Mouse (Mus musculus) hindbrain, embryonic 13.5 days (tissue): Measurements from ENCODE around the gene 9530077C05Rik. TPM values are rescaled to one million over a fixed set of nuclear protein-coding genes. Genes with fewer than 3 reads are reported as not detected.
"Not testable (repeated sequence)": the region's sequence is repeated elsewhere in the genome, so short reads cannot be mapped to it uniquely, and the experiment has no call there.

Experiments
- ATAC-seq: fragments of 200-750 bp; cut with Nextera tagmentation; 2 replicates; pipeline ENCODE4 v1.8.0; 2017; ENCODE audit warnings: moderate TSS enrichment; ENCODE audit not compliant: low FRiP score
- H3K27ac ChIP-seq: fragments of 300-500 bp; sonication (generic); 2 replicates; pipeline ENCODE4 v1.5.1; 2015; ENCODE audit warnings: inconsistent platforms, mild to moderate bottlenecking, moderate library complexity
- H3K27me3 ChIP-seq: fragments of 300-500 bp; sonication (generic); 2 replicates; pipeline ENCODE4 v1.6.1; 2015; ENCODE audit warnings: mild to moderate bottlenecking, inconsistent platforms
- H3K36me3 ChIP-seq: fragments of 300-500 bp; sonication (generic); 2 replicates; pipeline ENCODE4 v1.6.1; 2015; ENCODE audit warnings: mild to moderate bottlenecking, inconsistent platforms
- H3K4me1 ChIP-seq: fragments of 300-500 bp; sonication (generic); replicated peaks from 2 replicates; pipeline ENCODE4 v1.6.1; 2015; ENCODE audit warnings: inconsistent platforms
- H3K4me2 ChIP-seq: fragments of 300-500 bp; sonication (generic); 2 replicates; pipeline ENCODE4 v1.6.1; 2015; ENCODE audit warnings: inconsistent platforms, mild to moderate bottlenecking, moderate library complexity
- H3K4me3 ChIP-seq: fragments of 300-500 bp; sonication (generic); 2 replicates; pipeline ENCODE4 v1.5.1; 2015; ENCODE audit warnings: mild to moderate bottlenecking, inconsistent platforms
- H3K9ac ChIP-seq: fragments of 300-500 bp; sonication (generic); 2 replicates; pipeline ENCODE4 v1.6.1; 2015; ENCODE audit warnings: mild to moderate bottlenecking, inconsistent platforms
- H3K9me3 ChIP-seq: fragments of 300-500 bp; sonication (generic); 2 replicates; pipeline ENCODE4 v1.6.1; 2016; ENCODE audit warnings: inconsistent platforms
- WGBS: fragments of 180-500 bp; shearing (Covaris S2); methylation state at CpG from one replicate; pipeline ENCODE4 v1.1.7; 2015; 5-methylcytosine and 5-hydroxymethylcytosine counted together
- polyA plus RNA-seq: library from polyadenylated mRNA; unstranded; fragments of >200 nt; fragmentation: Nextera tagmentation; extraction: Ambion mirVana; gene quantifications from 2 replicates; pipeline ENCODE4 v1.2.1, GENCODE M21; 2015

The 9530077C05Rik gene
- polyA plus RNA-seq, 1 experiment from 2014 or later = 9.1 TPM

DNA sequence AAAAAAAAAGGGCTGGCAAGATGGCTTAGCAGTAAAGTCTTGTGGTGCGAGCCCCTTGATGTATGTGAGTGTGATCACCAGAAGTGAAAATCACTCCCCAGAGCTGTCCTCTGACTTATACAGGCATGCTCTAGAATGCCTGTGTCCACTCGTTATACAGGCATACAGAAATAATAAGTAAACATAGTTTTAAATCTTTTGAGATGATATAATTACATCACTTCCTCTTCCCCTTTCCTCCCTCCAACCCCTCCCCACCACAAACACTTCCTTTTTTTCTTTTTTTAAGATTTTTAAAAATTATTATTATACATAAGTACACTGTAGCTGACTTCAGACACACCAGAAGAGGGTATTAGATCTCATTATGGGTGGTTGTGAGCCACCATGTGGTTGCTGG is 16.6 kb upstream of the 9530077C05Rik start:
- Histone ChIP-seq H3K9ac (no peak overlapping the region), H3K27ac (no peak overlapping the region), H3K4me3 (no peak overlapping the region), H3K27me3 (no peaks in the 10 kb centered on the region), H3K9me3 (no peaks in the 10 kb centered on the region), H3K4me2 (no peak overlapping the region), H3K36me3 (no peaks in the 10 kb centered on the region), H3K4me1 (peaks cover under 1% of the 10 kb centered on the region; the same call in 1 of the 2 replicates)
- ATAC-seq = no peak
- 85% methylated on average over 2 of the region's 2 CpGs for WGBS

DNA sequence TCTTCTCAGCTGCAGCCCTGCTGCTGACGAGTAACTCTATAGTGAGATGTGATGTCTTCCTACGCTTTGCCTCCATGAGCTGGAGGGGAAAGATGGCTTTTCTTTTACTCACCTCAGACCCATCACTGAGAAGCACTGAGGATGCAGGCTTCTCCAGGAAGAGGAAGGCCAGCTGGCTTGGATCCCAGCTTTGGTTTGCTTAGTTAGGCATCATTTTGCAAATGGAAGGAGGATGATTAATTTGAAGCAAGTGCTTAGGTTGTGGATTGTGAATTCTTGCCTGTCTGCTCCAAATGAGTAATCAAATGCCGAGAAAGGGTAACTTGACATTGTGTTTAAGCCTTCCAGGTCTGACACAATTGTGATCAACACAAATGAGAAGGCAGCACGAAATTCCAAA is 12.3 kb upstream of the 9530077C05Rik start:
- H3K4me1 ChIP-seq = no peaks in the 10 kb centered on the region
- 82% methylated on average over 4 of the region's 4 CpGs for WGBS
- no peak overlapping the region for H3K4me3 ChIP-seq
- H3K27me3 ChIP-seq = no peaks in the 10 kb centered on the region
- no peak overlapping the region for H3K27ac ChIP-seq
- H3K4me2 ChIP-seq = no peak overlapping the region
- H3K9me3 ChIP-seq = no peaks in the 10 kb centered on the region
- no peak overlapping the region for H3K9ac ChIP-seq
- H3K36me3 ChIP-seq = no peaks in the 10 kb centered on the region
- ATAC-seq = no peak

DNA sequence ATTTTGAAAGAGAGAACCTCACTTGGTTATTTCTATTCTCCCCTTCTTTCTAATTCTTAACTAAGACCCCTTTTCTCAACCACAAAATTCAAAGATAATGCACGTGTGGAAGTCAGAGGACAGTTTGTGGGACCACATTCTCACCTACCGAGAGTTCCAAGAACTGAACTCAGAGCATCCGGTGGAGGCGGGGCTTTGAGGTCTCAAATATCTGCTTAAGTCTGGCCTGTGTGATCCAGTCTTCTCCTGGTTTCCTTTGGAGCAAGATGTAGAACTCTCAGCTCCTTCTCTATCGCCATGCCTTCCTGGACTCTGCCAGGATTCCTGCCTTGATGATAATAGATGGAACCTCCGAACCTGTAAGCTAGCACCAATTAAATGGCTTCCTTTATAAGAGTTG is 9.3 kb upstream of the 9530077C05Rik start:
- Histone ChIP-seq H3K27ac (no peak overlapping the region), H3K4me1 (no peaks in the 10 kb centered on the region), H3K9ac (no peak overlapping the region), H3K36me3 (no peaks in the 10 kb centered on the region), H3K4me2 (no peak overlapping the region), H3K9me3 (no peaks in the 10 kb centered on the region), H3K27me3 (no peaks in the 10 kb centered on the region), H3K4me3 (no peak overlapping the region)
- 90% methylated on average over 6 of the region's 6 CpGs for WGBS
- no peak for ATAC-seq

DNA sequence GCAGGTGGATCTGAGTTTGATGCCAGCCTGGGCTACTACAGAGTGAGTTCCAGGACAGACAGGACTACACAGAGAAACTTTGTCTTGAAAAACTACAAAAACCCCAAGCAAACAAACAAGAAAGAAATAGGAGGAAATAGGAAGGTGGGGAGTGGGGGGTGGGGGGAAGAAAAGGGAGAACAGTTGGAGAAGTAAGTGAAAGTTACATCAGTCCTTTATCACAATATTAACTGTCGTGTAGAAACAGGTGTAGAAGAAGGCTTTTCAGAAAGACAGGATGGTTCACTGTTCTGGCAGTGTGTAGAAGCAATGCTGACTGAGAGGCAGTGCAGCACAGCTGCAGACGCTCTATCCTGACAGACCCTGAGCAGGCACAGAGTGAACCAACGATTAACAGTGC is 8.3 kb upstream of the 9530077C05Rik start:
- Histone ChIP-seq H3K9me3 (no peaks in the 10 kb centered on the region), H3K4me1 (no peaks in the 10 kb centered on the region), H3K27ac (no peak overlapping the region), H3K27me3 (no peaks in the 10 kb centered on the region), H3K36me3 (no peaks in the 10 kb centered on the region), H3K4me2 (no peak overlapping the region), H3K9ac (no peak overlapping the region), H3K4me3 (no peak overlapping the region)
- WGBS = 86% methylated on average over 3 of the region's 3 CpGs
- no peak for ATAC-seq

DNA sequence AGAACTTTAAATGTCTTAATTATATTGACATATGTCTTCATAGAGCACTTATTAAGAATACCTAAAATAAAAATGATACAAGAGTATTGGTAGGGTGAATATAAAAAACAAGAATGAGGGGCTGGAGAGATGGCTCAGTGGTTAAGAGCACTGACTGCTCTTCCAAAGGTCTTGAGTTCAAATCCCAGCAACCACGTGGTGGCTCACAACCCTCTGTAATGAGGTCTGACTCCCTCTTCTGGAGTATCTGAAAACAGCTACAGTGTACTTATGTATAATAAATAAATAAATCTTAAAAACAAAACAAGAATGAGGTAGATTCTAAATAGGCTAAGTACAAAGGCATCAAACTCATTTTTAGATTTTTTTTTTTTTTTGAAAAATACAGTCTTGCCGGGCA is 7.8 kb upstream of the 9530077C05Rik start:
- H3K9me3 ChIP-seq, H3K4me3 ChIP-seq, H3K4me2 ChIP-seq, ATAC-seq, H3K4me1 ChIP-seq, H3K27ac ChIP-seq, H3K9ac ChIP-seq, H3K36me3 ChIP-seq, H3K27me3 ChIP-seq: not testable (repeated sequence)
- WGBS = 63% methylated on average over 2 of the region's 2 CpGs

DNA sequence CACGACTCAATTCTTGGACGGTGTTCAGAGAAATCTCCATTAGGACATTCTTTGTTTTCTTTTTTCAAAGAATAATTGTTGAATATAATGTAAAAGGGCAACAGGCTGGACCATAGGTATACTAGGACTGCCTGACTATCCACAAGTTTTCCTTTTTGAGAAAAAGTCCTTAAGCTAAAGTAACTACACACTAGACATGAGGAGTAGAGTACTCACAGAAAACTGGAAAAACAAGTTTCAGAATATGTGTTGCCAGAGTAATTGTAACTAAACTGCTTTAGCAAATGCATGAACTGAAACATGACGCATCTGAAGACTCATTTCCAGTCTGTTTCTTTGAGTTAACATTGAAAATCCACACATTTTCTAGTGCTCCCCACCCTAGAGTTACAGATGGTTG is 5.9 kb upstream of the 9530077C05Rik start:
- Histone ChIP-seq H3K4me1 (no peaks in the 10 kb centered on the region), H3K27ac (no peak overlapping the region), H3K36me3 (no peaks in the 10 kb centered on the region), H3K9ac (no peak overlapping the region), H3K4me2 (no peak overlapping the region), H3K4me3 (no peak overlapping the region), H3K9me3 (no peaks in the 10 kb centered on the region), H3K27me3 (no peaks in the 10 kb centered on the region)
- no peak for ATAC-seq
- 89% methylated on average over 3 of the region's 3 CpGs for WGBS

DNA sequence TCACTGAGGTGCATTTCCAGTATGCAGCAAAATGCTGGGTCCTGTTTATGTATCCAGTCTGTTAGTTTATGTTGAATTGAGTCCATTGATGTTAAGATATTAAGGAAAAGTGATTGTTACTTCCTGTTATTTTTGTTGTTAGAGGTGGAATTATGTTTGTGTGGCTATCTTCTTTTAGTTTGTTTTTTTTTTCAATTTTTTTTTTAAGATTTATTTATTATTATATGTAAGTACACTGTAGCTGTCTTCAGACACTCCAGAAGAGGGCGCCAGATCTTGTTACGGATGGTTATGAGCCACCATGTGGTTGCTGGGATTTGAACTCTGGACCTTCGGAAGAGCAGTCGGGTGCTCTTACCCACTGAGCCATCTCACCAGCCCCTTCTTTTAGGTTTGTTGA is 3.7 kb upstream of the 9530077C05Rik start:
- not testable (repeated sequence) for H3K27ac ChIP-seq, H3K9me3 ChIP-seq, H3K27me3 ChIP-seq, H3K4me1 ChIP-seq, ATAC-seq, H3K4me3 ChIP-seq, H3K9ac ChIP-seq, H3K4me2 ChIP-seq, H3K36me3 ChIP-seq
- WGBS = 79% methylated on average over 4 of the region's 4 CpGs

DNA sequence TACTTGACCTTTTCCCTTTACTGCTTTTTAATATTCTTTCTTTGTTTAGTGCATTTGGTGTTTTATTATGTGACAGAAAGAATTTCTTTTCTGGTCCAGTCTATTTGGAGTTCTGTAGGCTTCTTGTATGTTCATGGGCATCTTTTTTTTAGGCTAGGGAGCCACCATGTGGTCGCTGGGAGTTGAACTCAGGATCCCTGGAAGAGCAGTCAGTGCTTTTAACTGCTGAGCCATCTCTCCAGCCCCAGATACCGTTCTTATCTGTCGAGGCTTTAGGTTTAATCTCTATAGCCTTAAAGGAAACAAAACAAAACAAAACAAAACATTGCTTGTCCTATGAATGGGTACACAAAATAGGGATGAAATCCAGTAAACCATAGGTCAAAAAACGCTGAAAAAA is 3.0 kb upstream of the 9530077C05Rik start:
- not testable (repeated sequence) for H3K27me3 ChIP-seq, H3K4me1 ChIP-seq

DNA sequence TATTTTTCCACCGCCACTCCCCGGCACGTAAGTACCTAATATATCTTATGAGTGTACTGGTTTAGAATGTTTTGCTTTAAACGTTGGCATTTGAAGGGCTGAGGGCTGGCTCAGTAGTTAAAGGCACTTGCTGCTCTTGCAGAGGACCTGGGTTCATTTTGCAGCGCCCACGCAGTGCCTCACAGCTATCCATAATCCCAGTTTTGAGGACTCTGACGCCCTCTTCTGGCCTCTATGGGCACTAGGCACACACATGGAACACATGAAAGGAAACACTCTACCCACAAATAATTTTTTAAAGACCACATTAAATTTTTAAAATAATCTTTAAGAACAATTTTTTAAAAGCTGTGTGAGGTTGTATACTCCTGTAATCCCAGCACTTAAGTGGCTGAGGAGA is 1.8 kb upstream of the 9530077C05Rik start:
- Histone ChIP-seq H3K4me3 (no peak overlapping the region), H3K4me2 (no peak overlapping the region), H3K27ac (no peak overlapping the region), H3K36me3 (no peaks in the 10 kb centered on the region), H3K9ac (no peak overlapping the region), H3K27me3 (no peaks in the 10 kb centered on the region), H3K4me1 (no peaks in the 10 kb centered on the region), H3K9me3 (no peaks in the 10 kb centered on the region)
- ATAC-seq = no peak
- 83% methylated on average over 7 of the region's 7 CpGs for WGBS

More for the DNA sequence above, 3.0 kb upstream of the 9530077C05Rik start:
- WGBS = 38% methylated on average over 4 of the region's 4 CpGs
- not testable (repeated sequence) for H3K4me3 ChIP-seq, H3K9ac ChIP-seq, H3K9me3 ChIP-seq, H3K27ac ChIP-seq, ATAC-seq, H3K4me2 ChIP-seq, H3K36me3 ChIP-seq

DNA sequence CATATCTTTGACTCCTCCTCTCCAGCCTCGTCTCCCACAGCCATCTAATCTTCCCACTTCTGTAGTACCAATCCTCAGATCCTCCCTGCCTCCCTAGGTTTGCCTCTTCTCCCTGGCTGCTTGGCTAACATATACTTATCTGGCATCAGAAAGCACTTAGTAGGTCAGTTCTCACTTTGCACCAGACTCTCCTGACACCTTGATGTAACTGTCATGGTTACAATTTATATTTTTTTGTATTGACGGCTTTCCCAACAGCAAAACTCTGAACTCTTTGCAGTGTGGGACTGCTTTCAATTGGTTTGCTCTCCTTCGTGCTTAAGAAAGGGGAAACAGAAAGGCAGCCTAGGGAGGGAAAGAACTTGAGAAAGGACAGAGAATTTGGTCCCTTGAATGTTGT is 4.9 kb downstream of the 9530077C05Rik start:
- no peaks in the 10 kb centered on the region for H3K4me1 ChIP-seq
- no peaks in the 10 kb centered on the region for H3K9me3 ChIP-seq
- no peaks in the 10 kb centered on the region for H3K27me3 ChIP-seq
- no peak overlapping the region for H3K27ac ChIP-seq
- ATAC-seq = no peak
- no peak overlapping the region for H3K4me3 ChIP-seq
- no peak overlapping the region for H3K9ac ChIP-seq
- WGBS = 91% methylated on average over 3 of the region's 3 CpGs
- H3K4me2 ChIP-seq = no peak overlapping the region
- H3K36me3 ChIP-seq = no peaks in the 10 kb centered on the region

DNA sequence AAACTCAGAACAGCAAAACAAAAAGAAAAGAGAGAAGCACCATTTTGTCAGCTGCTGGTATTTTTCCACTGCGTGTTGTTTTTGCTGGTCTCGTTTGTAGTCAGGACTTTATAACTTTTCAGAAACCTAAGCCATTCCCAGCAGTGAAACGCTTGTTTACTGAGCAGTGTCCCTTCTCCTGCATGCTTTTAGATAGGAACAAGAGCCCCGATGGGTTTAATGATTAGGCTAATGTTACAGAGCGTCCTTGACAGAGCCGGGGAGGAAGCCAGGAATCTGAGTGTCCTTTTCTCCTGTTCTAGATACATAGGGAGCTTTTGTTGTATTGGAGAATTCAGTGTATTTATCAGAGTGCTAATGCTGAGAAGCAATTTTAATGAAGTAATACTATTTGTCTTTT is 6.2 kb downstream of the 9530077C05Rik start:
- Histone ChIP-seq H3K4me1 (no peaks in the 10 kb centered on the region), H3K27me3 (no peaks in the 10 kb centered on the region), H3K27ac (no peak overlapping the region), H3K4me2 (no peak overlapping the region), H3K9me3 (no peaks in the 10 kb centered on the region), H3K4me3 (no peak overlapping the region), H3K9ac (no peak overlapping the region), H3K36me3 (no peaks in the 10 kb centered on the region)
- WGBS = 52% methylated on average over 6 of the region's 6 CpGs
- no peak for ATAC-seq

DNA sequence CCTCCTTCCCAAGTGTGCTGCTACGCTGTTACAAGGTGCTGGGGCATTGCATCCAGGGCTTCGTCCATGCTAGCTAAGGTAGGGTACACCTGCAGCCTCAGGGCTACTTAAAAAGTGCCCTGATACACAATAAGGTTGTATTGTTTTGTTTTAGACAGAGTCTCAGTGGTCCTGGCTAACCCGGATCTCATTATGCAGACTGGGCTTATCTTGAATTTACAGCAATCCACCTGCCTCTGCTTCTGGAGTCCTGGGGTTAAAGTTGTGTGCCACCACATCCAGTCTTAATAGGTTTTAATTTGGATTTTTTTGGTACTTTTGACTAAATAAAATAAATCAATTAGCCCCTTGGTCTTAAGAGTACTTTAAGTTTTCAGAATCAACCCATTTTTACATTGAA is 8.6 kb downstream of the 9530077C05Rik start:
- no peak overlapping the region for H3K9ac ChIP-seq
- H3K9me3 ChIP-seq = no peaks in the 10 kb centered on the region
- WGBS = 86% methylated on average over 3 of the region's 3 CpGs
- H3K4me2 ChIP-seq = no peak overlapping the region
- H3K27me3 ChIP-seq = no peaks in the 10 kb centered on the region
- H3K4me3 ChIP-seq = no peak overlapping the region
- no peak overlapping the region for H3K27ac ChIP-seq
- no peaks in the 10 kb centered on the region for H3K4me1 ChIP-seq
- H3K36me3 ChIP-seq = no peaks in the 10 kb centered on the region
- no peak for ATAC-seq

DNA sequence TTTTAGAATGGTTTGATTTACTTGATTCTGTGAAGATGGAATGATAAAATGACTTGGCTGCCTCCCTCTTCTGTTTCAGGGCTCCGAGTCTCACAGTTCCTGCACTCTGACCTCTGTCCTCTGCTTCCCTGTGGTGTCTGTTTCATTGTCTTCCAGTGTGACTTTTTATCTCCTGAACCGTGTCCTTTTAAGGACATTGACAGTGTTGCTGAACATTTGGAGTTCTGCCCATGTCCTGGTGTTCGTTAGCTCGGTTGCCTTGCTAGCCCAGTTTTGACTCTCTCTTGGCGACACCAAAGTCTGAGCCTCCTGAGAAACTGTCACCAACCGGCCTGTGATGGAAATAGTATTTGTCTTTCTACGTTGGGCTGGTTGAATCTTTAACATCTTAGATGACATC is 9.2 kb downstream of the 9530077C05Rik start:
- no peaks in the 10 kb centered on the region for H3K27me3 ChIP-seq
- ATAC-seq = no peak
- H3K36me3 ChIP-seq = no peaks in the 10 kb centered on the region
- no peak overlapping the region for H3K27ac ChIP-seq
- 22% methylated on average over 7 of the region's 7 CpGs for WGBS
- no peak overlapping the region for H3K4me2 ChIP-seq
- no peak overlapping the region for H3K9ac ChIP-seq
- H3K4me3 ChIP-seq = no peak overlapping the region
- H3K9me3 ChIP-seq = no peaks in the 10 kb centered on the region
- no peaks in the 10 kb centered on the region for H3K4me1 ChIP-seq

DNA sequence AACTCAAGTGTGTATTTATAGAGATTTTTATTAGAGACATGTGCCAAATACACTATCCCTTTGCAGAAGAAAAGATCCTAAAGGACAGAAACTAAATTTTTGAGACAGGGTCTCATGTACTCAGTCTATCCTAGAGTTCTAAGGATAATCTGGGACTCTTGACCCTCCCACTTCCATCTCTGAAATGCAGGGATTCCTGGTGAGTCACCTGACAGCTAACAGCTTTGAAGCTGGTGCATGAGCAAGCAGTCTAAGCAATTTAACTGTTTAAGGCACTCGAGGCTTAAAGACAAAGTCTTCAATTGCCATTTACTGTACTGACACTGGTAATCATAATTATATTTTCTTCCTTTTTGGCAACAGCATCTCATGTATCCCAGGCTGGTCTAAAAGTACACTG is 11.2 kb downstream of the 9530077C05Rik start:
- no peak overlapping the region for H3K9ac ChIP-seq
- no peaks in the 10 kb centered on the region for H3K4me1 ChIP-seq
- H3K27ac ChIP-seq = no peak overlapping the region
- ATAC-seq = no peak
- H3K9me3 ChIP-seq = no peaks in the 10 kb centered on the region
- WGBS = 69% methylated on average over 1 of the region's 1 CpGs
- no peak overlapping the region for H3K4me2 ChIP-seq
- H3K27me3 ChIP-seq = no peaks in the 10 kb centered on the region
- H3K36me3 ChIP-seq = no peaks in the 10 kb centered on the region; the same call in 1 of the 2 replicates
- H3K4me3 ChIP-seq = no peak overlapping the region
